Mouse (Mus musculus) heart, postnatal 0 days (tissue): Measurements from ENCODE around the gene Pbrm1.

ENCODE experiments used
- CTCF ChIP-seq: IDR thresholded peaks from 2 replicates; pipeline ENCODE4 v1.5.1; 2016; ENCODE audit warnings: antibody characterized with exemption, control low read depth, low read depth
- EP300 ChIP-seq: IDR thresholded peaks from 2 replicates; pipeline ENCODE4 v1.6.1; 2016; ENCODE audit warnings: antibody characterized with exemption, low read depth

- TF ChIP-seq CTCF, result no peak
- no peak for TF ChIP-seq EP300
Observed at GRCm38 (mm10) chr14:31169508-31169907, 150.6 kb downstream of the Pbrm1 start.
